Mouse (Mus musculus) mouse trophoblast stem cell (cell line): ENCODE data around the gene Ostm1.

ENCODE experiments used
- in situ Hi-C, 2 experiments: fragments of 300-500 bp; cut with MseI, MboI; formaldehyde crosslinking; loops; 2 replicates in 1 of 2; 3 replicates in 1 of 2; pipeline ENCODE4 v1.15.1; 2025

Ostm1 gene

GRCm38 (mm10) chr10:42630596-42631355 is 47.2 kb downstream of the Ostm1 start:
- in situ Hi-C loops, result no loop called here

GRCm38 (mm10) chr10:42631754-42632452 is 48.3 kb downstream of the Ostm1 start:
- in situ Hi-C loops, result no loop called here

- in situ Hi-C loops, result no loop called here
Measured at GRCm38 (mm10) chr10:42632453-42633360, 49.1 kb downstream of the Ostm1 start.

GRCm38 (mm10) chr10:42633361-42634121 is 49.9 kb downstream of the Ostm1 start:
- in situ Hi-C loops, result no loop called here

GRCm38 (mm10) chr10:42634122-42634720 is 50.6 kb downstream of the Ostm1 start:
- in situ Hi-C loops, result no loop called here

DNA sequence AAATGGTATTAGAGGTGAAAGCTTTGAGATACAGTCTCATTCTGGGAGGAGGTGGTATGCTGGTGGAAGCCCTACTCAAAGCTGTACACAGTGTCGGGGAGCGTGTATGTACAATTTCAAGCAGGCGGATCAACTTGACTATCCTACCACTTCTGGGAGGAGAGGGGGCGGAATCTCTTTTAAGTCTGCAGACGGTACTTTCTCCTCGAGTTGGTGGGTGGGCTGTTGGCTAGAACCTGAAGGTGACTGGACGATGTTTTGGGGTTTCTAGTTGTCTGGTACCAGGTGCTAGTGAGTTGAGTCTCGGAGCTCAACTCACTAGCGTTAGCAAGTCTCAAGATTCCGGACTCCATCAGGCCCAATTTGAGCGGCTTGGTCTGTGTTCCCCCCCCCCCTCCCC is 51.4 kb downstream of the Ostm1 start:
- in situ Hi-C loops, result no loop called here

DNA sequence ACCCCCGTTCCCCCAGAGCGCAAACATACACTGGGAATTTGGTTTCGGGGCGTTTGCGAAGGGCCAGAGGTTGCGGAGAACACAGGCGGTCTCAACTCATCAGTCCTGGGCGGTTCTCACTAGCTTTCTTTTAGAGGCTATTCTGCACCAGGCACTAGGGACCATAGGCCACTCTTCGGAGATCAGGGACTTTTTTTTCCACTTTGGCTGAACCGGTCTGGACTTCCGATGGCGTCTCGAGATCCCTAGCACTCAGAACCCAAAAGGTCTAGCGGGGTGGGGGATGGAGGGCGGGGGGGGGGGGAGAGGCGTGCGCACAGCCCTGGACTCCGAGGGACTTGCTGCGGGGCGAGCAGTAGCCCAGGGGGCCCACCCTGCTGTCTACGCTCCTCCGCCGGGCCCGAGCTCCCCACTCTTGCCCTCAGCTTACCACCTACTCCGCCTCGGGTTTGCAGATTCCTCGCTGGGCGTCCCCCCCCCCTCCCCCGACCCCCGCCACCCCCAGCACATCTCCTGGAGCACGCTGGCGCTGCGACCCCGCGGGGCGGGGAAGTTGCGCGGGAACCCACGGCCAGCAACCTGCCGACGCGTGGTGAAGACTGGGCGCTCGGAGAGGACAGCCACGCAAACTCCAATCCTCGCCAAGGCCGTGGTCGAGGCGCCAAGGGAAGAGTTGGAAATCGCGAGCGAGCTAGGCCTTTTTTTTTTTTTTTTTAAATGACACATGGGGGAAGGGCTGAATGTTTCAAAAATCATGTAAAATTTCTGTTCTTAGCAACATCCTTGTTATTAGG is 52.1 kb downstream of the Ostm1 start:
- in situ Hi-C loops, result no loop called here

GRCm38 (mm10) chr10:42636360-42637182 is 52.9 kb downstream of the Ostm1 start:
- in situ Hi-C loops, result no loop called here

DNA sequence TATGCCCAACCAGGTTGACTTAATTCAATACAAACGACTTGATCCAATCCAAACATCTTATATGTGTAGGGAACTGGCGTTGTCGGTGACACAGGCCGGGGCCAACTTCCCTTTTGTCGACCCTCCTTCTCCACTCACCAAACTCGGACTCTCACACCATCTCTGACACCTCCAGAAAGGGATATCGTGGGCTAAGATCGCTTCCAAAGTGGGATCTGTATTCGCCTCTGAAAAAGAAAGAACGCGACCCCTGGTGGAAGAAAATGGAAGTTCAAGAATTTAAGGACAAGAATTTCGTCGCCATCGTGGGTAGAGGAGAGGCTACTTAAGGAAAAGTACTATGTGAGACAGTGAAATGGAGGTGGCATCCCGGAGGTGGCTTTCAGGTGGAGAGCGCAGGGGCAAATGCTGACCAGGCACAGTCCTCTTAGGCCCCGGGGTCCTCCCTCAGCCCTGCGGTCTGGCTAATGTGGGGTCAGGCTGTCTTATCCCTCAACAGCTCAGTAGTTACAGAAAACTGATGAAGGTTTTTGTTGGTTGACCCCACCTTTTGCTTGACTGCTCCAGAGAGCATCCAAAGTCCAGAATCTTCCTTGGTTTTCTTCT is 53.7 kb downstream of the Ostm1 start:
- in situ Hi-C loops, result no loop called here

GRCm38 (mm10) chr10:42639856-42640255 is 56.2 kb downstream of the Ostm1 start:
- in situ Hi-C loops, result no loop called here

GRCm38 (mm10) chr10:42643638-42644037 is 60.0 kb downstream of the Ostm1 start:
- in situ Hi-C loops, result no loop called here

GRCm38 (mm10) chr10:42646340-42646739 is 62.7 kb downstream of the Ostm1 start:
- in situ Hi-C loops, result no loop called here

DNA sequence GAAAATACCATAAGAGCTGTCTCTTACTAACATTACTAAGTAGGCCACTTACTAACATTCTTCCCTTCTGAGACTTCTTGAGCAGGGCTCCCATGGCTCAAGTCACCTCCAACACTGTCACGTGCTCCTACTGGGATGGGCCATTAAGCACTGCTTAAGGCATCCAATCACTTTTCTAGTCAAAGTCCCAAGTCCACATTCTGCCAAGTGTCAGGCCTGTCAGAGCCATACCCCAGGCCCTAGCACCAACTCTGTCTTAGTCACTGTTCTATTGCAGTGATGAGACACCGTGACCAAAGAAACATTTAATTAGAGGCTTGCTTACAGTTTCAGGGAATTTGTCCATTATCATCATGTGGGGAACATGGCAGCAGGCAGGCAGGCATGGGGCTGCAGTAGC is 78.3 kb downstream of the Ostm1 start:
- in situ Hi-C loops, result no loop called here

GRCm38 (mm10) chr10:42669970-42670369 is 86.3 kb downstream of the Ostm1 start:
- in situ Hi-C loops, result no loop called here

DNA sequence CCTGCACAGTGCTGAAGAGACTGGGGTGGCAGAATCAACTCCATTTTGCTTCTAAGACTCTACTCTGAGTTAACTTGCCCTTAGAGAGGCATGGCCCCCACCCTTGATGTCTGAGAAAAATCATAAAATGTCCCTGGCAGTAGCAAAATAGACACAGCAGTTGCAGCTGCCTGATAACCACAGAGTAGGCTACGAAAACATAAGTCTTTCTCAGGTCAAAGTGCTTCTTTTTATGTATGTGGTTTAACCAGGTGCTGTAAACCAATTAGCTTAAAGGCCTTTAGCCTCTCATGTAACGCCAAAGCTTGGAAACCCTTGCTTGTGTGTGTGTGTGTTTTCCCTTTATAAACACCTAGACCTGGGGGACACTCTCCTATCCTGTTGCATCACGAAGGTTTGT is 89.2 kb downstream of the Ostm1 start:
- in situ Hi-C loops, result no loop called here

GRCm38 (mm10) chr10:42675571-42675970 is 91.9 kb downstream of the Ostm1 start:
- in situ Hi-C loops, result no loop called here

DNA sequence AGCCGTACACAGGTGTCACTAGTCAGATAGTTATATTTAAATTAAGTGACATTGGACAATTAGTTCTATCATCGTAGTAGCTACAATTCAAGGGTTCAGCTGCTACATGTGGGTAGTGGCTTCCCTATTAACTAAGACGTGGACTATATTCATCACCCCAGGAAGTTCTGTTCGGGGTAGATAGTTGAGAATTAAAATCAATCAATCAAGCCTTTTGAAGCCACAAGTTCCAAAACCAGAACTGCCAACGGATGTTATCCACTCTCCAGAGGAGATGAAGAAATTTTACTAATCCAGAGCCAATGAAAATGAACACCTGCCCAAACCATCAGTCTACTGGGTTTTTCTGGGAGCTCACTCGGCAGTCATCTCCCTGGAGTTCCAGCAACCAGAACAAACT is 94.7 kb downstream of the Ostm1 start:
- in situ Hi-C loops, result no loop called here

DNA sequence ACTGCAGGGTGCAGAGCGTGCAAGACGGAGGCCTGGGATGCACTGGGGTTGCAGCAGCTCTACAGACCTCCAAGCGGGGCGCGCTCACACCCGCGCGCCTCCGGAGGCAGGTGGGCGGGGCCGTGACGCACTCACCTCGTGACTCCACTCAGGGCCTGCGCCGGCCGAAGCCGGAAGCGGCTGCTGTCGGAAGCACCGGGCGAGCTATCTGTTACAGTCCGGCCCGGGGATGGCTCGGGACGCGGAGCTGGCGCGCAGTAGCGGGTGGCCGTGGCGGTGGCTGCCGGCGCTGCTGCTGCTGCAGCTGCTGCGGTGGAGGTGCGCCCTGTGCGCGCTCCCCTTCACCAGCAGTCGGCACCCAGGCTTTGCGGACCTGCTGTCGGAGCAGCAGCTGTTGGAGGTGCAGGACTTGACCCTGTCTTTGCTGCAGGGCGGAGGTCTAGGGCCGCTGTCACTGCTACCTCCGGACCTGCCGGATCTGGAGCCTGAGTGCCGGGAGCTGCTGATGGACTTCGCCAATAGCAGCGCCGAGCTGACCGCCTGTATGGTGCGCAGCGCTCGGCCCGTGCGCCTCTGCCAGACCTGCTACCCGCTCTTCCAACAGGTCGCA is 95.2 kb downstream of the Ostm1 start:
- in situ Hi-C loops, result no loop called here
